Mouse (Mus musculus): ENCODE measurements around the gene Mecom. TPM values are rescaled to one million over a fixed set of nuclear protein-coding genes. Genes with fewer than 3 reads are reported as not detected.

The Mecom gene
- polyA plus RNA-seq, 1 experiment: 4.3 TPM

GRCm38 (mm10) chr3:30507576-30508295, 40.1 kb downstream of the Mecom start:
- no peak for TF ChIP-seq POLR2A (IDR thresholded peaks at IDR 0.05; ENCODE audit: borderline replicate concordance, insufficient read depth, low read length)
- no peak for TF ChIP-seq CTCF (IDR thresholded peaks at IDR 0.05; ENCODE audit: borderline replicate concordance, insufficient read depth, low read depth, low read length)
- Histone ChIP-seq H3K4me3 (replicated peaks; ENCODE audit: insufficient read depth, low read depth, low read length) (peak overlapping the region; percentile 23), H3K27me3 (ENCODE audit: control insufficient read depth, insufficient read depth, low read length) (peaks cover 25% of the 10 kb centered on the region; the same call in 1 of the 2 replicates), H3K4me1 (ENCODE audit: control insufficient read depth, insufficient read depth, low read length) (peaks cover 4% of the 10 kb centered on the region; the same call in 1 of the 2 replicates), H3K27ac (ENCODE audit: insufficient read depth, low read length) (no peak overlapping the region)
- peak; percentile 12 to 42 for DNase-seq
- WGBS: 1% methylated on average over 41 of the region's 41 CpGs

GRCm38 (mm10) chr3:30507028-30507575, 40.7 kb downstream of the Mecom start:
- Histone ChIP-seq H3K4me1 (ENCODE audit: control insufficient read depth, insufficient read depth, low read length) (peaks cover 4% of the 10 kb centered on the region; the same call in 1 of the 2 replicates), H3K27ac (ENCODE audit: insufficient read depth, low read length) (no peak overlapping the region), H3K4me3 (replicated peaks; ENCODE audit: insufficient read depth, low read depth, low read length) (no peak overlapping the region), H3K27me3 (ENCODE audit: control insufficient read depth, insufficient read depth, low read length) (peaks cover 22% of the 10 kb centered on the region; the same call in 1 of the 2 replicates)
- DNase-seq: peak; percentile 28 to 55
- WGBS: 1% methylated on average over 22 of the region's 22 CpGs
- TF ChIP-seq CTCF (IDR thresholded peaks at IDR 0.05; ENCODE audit: borderline replicate concordance, insufficient read depth, low read depth, low read length) (no peak), POLR2A (IDR thresholded peaks at IDR 0.05; ENCODE audit: borderline replicate concordance, insufficient read depth, low read length) (no peak)

GRCm38 (mm10) chr3:30506329-30507027, 41.3 kb downstream of the Mecom start:
- DNase-seq: peak in 1 of 2 experiments; percentile 6
- peaks cover 21% of the 10 kb centered on the region; the same call in 1 of the 2 replicates for H3K27me3 ChIP-seq (ENCODE audit: control insufficient read depth, insufficient read depth, low read length)
- WGBS: 18% methylated on average over 17 of the region's 17 CpGs
- H3K4me3 ChIP-seq (replicated peaks; ENCODE audit: insufficient read depth, low read depth, low read length): no peak overlapping the region
- H3K4me1 ChIP-seq (ENCODE audit: control insufficient read depth, insufficient read depth, low read length): peaks cover 4% of the 10 kb centered on the region; the same call in 1 of the 2 replicates
- TF ChIP-seq POLR2A (IDR thresholded peaks at IDR 0.05; ENCODE audit: borderline replicate concordance, insufficient read depth, low read length): no peak
- no peak for TF ChIP-seq CTCF (IDR thresholded peaks at IDR 0.05; ENCODE audit: borderline replicate concordance, insufficient read depth, low read depth, low read length)
- H3K27ac ChIP-seq (ENCODE audit: insufficient read depth, low read length): no peak overlapping the region

GRCm38 (mm10) chr3:30505741-30506251, 42.0 kb downstream of the Mecom start:
- H3K4me3 ChIP-seq (replicated peaks; ENCODE audit: insufficient read depth, low read depth, low read length): no peak overlapping the region
- H3K27me3 ChIP-seq (ENCODE audit: control insufficient read depth, insufficient read depth, low read length): peaks cover 20% of the 10 kb centered on the region; the same call in 1 of the 2 replicates
- H3K4me1 ChIP-seq (ENCODE audit: control insufficient read depth, insufficient read depth, low read length): peaks cover 4% of the 10 kb centered on the region; the same call in 1 of the 2 replicates
- TF ChIP-seq POLR2A (IDR thresholded peaks at IDR 0.05; ENCODE audit: borderline replicate concordance, insufficient read depth, low read length) (no peak), CTCF (IDR thresholded peaks at IDR 0.05; ENCODE audit: borderline replicate concordance, insufficient read depth, low read depth, low read length) (no peak)
- WGBS: 70% methylated on average over 16 of the region's 16 CpGs
- peak in 1 of 2 experiments; percentile 7 for DNase-seq
- H3K27ac ChIP-seq (ENCODE audit: insufficient read depth, low read length): no peak overlapping the region

DNA sequence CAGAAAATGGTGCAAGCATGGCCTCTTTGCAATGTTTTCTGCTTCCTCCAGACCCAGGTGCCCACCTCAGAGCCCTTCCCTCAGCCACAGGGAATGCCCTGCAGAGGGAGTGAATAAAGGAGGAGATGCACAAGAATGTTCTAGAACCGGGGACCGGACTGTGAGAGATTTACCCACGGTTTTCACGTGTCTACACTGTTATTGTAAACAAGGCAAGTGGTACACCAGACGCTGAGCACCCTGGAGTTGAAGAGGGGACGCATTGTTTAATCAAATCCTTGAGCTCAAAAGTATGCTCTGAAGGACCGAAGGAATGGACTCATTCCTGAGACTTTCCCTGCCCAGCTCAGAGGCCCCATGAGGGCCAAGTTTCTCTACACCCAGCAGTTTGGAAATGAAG, 43.2 kb downstream of the Mecom start:
- no peak overlapping the region for H3K4me3 ChIP-seq (replicated peaks; ENCODE audit: insufficient read depth, low read depth, low read length)
- no peak for TF ChIP-seq CTCF (IDR thresholded peaks at IDR 0.05; ENCODE audit: borderline replicate concordance, insufficient read depth, low read depth, low read length)
- TF ChIP-seq POLR2A (IDR thresholded peaks at IDR 0.05; ENCODE audit: borderline replicate concordance, insufficient read depth, low read length): no peak
- peaks cover 4% of the 10 kb centered on the region; the same call in 1 of the 2 replicates for H3K4me1 ChIP-seq (ENCODE audit: control insufficient read depth, insufficient read depth, low read length)
- DNase-seq: no peak
- H3K27ac ChIP-seq (ENCODE audit: insufficient read depth, low read length): no peak overlapping the region
- 72% methylated on average over 7 of the region's 7 CpGs for WGBS
- peaks cover 14% of the 10 kb centered on the region; the same call in 1 of the 2 replicates for H3K27me3 ChIP-seq (ENCODE audit: control insufficient read depth, insufficient read depth, low read length)

GRCm38 (mm10) chr3:30503821-30504220, 44.0 kb downstream of the Mecom start:
- TF ChIP-seq POLR2A (IDR thresholded peaks at IDR 0.05; ENCODE audit: borderline replicate concordance, insufficient read depth, low read length): no peak
- TF ChIP-seq CTCF (IDR thresholded peaks at IDR 0.05; ENCODE audit: borderline replicate concordance, insufficient read depth, low read depth, low read length): no peak
- DNase-seq: no peak
- peaks cover 4% of the 10 kb centered on the region; the same call in 1 of the 2 replicates for H3K4me1 ChIP-seq (ENCODE audit: control insufficient read depth, insufficient read depth, low read length)
- H3K27me3 ChIP-seq (ENCODE audit: control insufficient read depth, insufficient read depth, low read length): peaks cover 11% of the 10 kb centered on the region; the same call in 1 of the 2 replicates
- H3K27ac ChIP-seq (ENCODE audit: insufficient read depth, low read length): no peak overlapping the region
- H3K4me3 ChIP-seq (replicated peaks; ENCODE audit: insufficient read depth, low read depth, low read length): no peak overlapping the region

- H3K27ac ChIP-seq (ENCODE audit: insufficient read depth, low read length): no peak overlapping the region
- TF ChIP-seq POLR2A (IDR thresholded peaks at IDR 0.05; ENCODE audit: borderline replicate concordance, insufficient read depth, low read length): no peak
- no peak for TF ChIP-seq CTCF (IDR thresholded peaks at IDR 0.05; ENCODE audit: borderline replicate concordance, insufficient read depth, low read depth, low read length)
- WGBS: 35% methylated on average over 9 of the region's 9 CpGs
- H3K27me3 ChIP-seq (ENCODE audit: control insufficient read depth, insufficient read depth, low read length): no peaks in the 10 kb centered on the region; the same call in 1 of the 2 replicates
- H3K4me1 ChIP-seq (ENCODE audit: control insufficient read depth, insufficient read depth, low read length): no peaks in the 10 kb centered on the region
- no peak for DNase-seq
- no peak overlapping the region for H3K4me3 ChIP-seq (replicated peaks; ENCODE audit: insufficient read depth, low read depth, low read length)
Observed at GRCm38 (mm10) chr3:30498202-30498828, 49.5 kb downstream of the Mecom start.
